Mouse (Mus musculus) layer of hippocampus, adult 6 months (tissue): ENCODE results near the gene Cand1. TPM values are rescaled to one million over a fixed set of nuclear protein-coding genes. Genes with fewer than 3 reads are reported as not detected.

ENCODE experiments used
- long read RNA-seq, 2 experiments: library from polyadenylated mRNA; unstranded; transcript quantifications; one replicate each; pipeline ENCODE4 v2.0.0; 2019 to 2020
- polyA plus RNA-seq: library from polyadenylated mRNA; unstranded; fragments of <200 nt; fragmentation: Nextera tagmentation; gene quantifications from 2 replicates; pipeline ENCODE4 v1.2.3, GENCODE M21; 2021

The Cand1 gene
- polyA plus RNA-seq = 14.0 and 16.4 TPM in 2 replicates
- long read RNA-seq, experiment 1, full-length matches to known transcripts = 14 of 75 reads
- long read RNA-seq, experiment 1, partial matches to known transcripts = 30 of 75 reads
- long read RNA-seq, experiment 1, other reads (novel, unspliced or antisense) = 31 of 75 reads
- long read RNA-seq, experiment 2, full-length matches to known transcripts = 244 of 319 reads
- long read RNA-seq, experiment 2, partial matches to known transcripts = 38 of 319 reads
- long read RNA-seq, experiment 2, other reads (novel, unspliced or antisense) = 37 of 319 reads

DNA sequence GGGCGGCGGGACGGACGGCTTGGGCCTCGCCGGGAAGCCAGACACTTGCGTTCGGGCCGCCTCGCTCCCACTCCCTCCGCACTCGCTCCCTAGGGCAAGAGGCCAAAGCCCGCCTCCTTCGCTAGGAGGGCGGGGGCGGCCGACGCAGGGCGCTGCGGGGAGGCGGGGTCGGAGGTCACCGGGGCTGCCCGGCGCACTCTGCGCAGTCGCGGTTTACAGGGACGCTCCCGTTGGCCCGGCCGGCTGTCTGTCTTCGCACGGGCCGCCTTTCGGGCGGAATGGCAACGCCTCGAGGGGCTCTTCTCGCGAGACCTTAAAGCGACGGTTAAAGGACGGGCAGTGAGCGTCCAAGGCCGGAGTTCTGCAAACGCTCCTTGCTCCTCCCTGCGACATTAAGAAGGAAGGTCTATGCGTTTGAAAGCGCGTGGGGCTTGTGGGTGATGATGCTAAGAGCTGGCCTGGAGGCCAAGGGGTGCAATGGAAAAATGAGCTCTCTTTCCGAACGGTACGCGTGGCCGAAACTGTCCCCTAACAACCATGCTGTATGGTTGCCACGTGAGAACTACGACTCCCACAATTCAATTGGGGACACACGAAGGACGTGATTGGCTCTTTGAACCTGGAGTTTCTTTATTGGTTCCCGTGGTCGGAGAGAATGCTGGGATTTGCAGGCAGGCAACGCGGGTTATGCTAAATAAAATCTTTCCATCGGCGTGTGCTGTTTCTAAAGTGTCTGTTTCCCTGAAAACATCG is at the start of gene Cand1:
TSS of gene Cand1 (minus strand) at position 87 of the 753 bp plus-strand sequence.

Other genes starting within 250 kb of the Cand1 start
- 4.3 TPM in 2 replicates for gene Grip1, start 213.8 kb upstream of the Cand1 start, polyA plus RNA-seq